Mouse (Mus musculus) lung, postnatal 10 days (tissue): ENCODE measurements at regions not wholly inside any gene's neighbourhood (a gene's known extent, or its start where the extent isn't known, plus 50 kb on each side); places are given as distances from the start of the nearest gene placed in this dataset.

Experiments
- DNase-seq: peaks from one replicate; pipeline ENCODE4 v3.0.0; 2021

DNA sequence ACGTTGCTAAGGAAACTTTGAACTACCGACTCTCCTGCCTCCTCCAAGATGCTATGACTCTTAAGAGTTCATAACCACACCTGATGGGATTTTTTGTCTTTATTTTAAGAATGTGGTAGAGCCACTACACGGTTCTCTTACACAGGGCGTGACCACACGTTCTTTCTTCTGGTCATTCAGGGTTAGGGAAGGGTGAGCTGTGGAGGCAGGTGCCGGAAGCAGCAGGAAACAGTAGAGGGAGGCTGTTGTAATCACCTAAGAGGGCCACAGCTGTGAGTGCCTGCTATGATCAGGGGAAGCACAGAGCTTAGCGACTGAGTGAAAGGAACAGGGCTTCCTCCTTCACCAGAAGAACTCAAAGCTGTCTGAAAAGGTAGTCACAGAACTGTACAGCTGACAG, 50.6 kb upstream of the Larp1 start:
- peak; percentile 33 for DNase-seq

DNA sequence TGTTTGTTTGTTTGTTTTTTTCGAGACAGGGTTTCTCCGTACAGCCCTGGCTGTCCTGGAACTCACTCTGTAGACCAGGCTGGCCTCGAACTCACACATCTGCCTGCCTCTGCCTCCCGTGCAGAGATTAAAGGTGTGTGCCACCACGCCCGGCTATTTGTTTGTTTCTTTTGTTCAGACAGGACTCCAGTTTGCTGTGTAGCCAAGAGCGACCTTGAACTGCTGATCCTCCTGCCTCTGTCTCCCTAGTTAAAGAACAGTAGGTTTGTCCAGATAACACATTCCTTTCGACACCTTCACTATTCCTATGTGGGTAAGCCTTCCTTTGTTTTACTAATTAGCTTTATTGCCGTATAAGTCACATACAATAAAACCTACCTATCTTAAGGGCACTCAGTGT, 52.0 kb upstream of the Larp1 start:
- no peak for DNase-seq

- no peak for DNase-seq
Measured at GRCm38 (mm10) chr11:57956076-57956475, 52.8 kb upstream of the Larp1 start.

DNA sequence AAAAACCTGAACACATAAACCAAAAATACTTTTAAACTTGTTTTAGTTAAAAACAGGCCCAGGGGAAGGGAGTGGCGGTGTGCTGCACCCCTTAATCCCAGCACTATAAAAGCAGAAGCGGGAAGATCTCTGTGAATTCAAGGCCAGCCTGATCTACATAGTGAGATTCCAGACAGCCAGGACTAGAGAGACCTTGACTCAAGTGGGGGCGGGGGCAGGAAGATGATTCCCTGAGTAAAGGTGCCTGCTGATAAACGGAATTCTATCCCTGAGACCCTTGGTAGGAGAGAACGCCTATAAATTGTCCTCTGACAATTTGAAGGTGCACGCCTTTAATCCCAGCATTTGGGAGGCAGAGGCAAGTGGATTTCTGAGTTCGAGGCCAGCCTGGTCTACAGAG, 53.4 kb upstream of the Larp1 start:
- no peak for DNase-seq

- no peak for DNase-seq
Measured at GRCm38 (mm10) chr11:57954510-57955184, 54.2 kb upstream of the Larp1 start.

GRCm38 (mm10) chr11:57953694-57954093, 55.2 kb upstream of the Larp1 start:
- no peak for DNase-seq

DNA sequence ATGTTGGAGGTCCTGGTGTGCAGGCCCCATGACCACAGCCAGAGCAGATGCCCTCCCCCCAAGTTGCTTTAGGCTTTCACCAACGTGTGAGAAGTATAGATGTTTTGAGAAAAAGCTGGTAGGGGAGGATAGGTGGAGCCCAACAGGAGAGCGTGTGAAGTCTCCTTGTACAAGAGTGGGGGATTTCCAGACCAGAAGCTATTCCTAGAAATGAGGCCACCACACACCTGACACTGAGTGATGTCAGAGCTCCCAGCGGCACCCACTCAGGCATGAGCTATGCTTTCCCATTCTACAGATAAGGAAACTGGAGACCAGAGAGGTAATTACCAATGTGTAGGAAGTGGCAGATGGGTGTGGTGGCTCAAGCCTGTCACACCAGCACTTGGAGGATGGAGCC, 56.2 kb upstream of the Larp1 start:
- no peak for DNase-seq

DNA sequence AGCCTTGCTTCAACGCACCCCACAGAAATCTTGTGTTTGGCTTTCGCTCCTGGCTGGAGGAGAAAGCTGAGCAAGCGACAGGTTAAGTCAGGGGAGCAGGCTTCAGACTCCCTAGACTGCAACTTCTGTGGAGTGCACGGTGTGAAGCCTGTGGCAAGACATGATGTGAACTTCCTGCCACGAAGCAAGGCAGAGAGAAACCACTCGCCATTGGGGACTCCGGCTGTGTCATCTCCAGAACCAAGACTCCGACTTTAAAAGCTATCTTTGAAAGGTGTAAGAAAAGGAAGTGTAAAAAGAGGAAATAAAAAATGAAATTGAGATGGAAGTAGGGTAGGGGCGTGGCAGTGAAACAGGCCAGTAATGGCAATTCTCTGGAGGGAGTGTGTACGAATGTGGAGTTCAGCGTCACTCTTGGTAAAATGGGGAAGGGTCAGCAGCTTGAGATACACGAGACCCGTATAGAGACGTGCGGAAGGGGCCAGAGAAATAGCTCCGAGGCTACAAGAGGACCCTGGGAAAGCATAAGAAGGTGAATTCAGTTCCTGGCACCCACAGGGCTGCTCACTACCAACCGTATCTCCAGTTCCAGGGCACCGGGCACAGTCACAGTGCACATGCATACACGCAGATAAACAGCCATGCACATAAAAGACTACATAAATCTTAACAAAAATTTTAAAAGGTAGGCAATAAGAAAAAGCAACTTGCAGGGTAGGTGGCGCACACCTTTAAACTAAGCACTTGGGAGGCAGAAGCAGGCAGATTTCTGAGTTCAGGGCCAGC, 57.1 kb upstream of the Larp1 start:
- DNase-seq, result no peak

DNA sequence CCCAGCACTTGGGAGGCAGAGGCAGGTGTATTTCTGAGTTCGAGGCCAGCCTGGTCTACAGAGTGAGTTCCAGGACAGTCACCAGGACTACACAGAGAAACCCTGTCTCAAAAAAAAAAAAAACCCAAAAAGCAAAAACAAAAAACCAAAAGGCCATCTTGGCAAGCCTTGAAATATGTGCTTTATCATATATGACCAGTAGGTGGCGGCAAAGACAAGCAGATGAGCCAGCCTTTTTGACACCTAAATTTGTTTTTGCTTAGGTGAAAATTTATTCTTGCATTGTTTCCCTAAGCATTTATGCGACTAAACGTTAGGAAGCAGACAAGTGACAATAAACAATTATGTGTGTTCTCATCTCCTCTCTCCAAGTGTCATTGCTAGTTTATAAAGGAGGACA, 57.9 kb upstream of the Larp1 start:
- peak; percentile 64 for DNase-seq

DNA sequence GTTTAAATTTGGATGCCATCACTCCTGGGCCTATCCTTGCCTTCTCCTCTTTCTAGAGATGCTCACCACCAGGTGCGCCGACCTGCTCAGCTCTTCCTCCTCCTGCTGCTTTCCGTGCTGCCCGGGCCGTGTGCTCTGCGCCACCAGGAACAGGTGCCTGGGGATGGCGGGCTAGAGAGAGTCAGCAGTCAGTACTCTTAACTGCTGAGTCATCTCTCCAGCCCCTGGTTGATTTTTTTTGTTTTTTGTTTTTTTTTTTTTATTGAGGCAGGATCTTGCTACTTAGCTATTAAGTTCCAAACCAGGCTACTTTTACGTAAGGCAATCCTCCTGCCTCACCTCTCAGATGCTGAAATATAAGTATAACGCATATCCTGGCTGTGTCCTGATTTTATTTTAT, 59.8 kb upstream of the Larp1 start:
- DNase-seq, result no peak

GRCm38 (mm10) chr11:57947347-57947746, 61.5 kb upstream of the Larp1 start:
- DNase-seq, result no peak

DNA sequence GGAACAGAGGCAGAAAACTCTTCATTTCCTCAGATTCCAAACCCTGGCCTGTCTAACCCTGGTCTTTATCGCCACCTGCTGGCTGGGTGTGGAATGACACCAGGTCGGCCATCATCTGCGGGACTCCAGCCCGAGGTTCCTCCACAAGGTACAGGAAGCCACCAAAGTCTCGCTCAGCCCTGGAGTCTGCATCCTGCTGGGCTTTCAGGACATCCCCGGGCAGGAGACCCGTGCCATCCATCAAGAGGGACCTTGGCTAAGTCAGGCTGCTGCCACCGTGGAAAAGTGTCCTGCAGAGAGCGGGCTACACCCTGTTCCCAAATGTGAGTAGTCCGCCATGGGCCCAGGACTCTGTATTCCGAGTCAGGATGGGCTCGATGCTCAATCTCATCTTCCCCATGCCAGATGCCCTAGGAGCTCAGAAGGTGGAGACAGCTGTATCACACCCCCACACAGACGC, 74.4 kb upstream of the Larp1 start:
- DNase-seq, result peak; percentile 92

DNA sequence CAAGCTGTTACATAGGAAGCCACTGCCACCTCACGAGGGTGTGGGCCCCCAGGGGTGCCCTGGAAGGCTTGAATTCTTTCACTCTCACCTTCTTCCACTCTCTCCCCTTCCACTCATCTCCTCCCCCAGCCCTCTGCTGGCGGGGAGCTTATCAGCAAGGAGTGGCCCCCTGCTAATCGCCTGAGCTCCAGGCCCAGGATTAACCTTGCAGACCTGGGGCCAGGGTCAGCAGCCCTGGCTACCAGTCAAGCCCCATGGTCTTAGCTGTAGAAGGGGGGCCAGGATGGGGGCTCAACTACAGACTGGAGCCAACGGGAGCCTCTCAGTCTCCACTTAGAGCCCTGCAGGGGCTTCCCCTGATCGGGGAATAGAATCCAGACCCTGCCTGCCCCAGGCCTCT, 75.8 kb upstream of the Larp1 start:
- DNase-seq, result no peak

- DNase-seq, result peak; percentile 12
Measured at GRCm38 (mm10) chr11:57929506-57929905, 79.4 kb upstream of the Larp1 start.

DNA sequence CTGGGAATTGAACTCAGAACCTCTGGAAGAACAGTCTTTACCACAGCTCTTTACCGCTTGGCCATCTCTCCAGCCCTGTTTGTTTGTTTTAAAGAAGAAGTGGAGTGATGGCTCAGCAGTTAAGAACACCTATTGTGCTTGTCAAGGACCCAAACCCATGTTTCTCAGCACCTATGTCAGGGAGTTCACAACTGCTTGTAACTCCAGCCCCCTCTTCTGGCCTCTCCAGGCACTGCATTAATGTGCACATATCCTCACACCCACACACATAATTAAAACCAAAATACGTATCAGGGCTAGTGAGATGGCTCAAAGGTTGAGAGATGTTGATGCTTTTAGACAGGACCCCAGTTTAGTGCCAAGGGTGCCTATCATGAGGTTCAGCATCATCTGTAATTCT, 87.6 kb upstream of the Hand1 start:
- DNase-seq, result no peak

GRCm38 (mm10) chr11:57918447-57919059, 85.9 kb upstream of the Hand1 start:
- no peak for DNase-seq

- DNase-seq, result no peak
Measured at GRCm38 (mm10) chr11:57917974-57918373, 85.4 kb upstream of the Hand1 start.

DNA sequence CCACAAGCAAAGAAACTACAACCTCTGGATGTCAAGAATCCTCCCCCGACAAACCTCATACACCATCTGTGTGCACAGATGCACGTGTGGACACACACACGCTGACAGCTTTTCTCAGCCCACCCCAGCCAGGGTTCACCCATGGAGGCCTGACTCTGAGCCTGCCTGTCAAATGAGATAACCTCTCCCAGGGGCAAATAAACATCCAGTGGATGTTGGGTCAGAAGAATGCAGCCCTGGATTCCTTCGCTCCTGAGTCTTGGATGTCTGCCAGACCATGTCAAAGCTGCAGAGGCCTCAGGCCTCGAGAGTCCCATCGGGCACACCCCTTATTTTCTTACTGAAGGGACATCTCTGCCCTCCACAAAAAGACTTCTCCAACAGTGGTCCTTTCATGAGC, 83.4 kb upstream of the Hand1 start:
- peak; percentile 35 for DNase-seq

GRCm38 (mm10) chr11:57913801-57914560, 81.4 kb upstream of the Hand1 start:
- no peak for DNase-seq

- DNase-seq, result no peak
Measured at GRCm38 (mm10) chr11:57913020-57913699, 80.5 kb upstream of the Hand1 start.

DNA sequence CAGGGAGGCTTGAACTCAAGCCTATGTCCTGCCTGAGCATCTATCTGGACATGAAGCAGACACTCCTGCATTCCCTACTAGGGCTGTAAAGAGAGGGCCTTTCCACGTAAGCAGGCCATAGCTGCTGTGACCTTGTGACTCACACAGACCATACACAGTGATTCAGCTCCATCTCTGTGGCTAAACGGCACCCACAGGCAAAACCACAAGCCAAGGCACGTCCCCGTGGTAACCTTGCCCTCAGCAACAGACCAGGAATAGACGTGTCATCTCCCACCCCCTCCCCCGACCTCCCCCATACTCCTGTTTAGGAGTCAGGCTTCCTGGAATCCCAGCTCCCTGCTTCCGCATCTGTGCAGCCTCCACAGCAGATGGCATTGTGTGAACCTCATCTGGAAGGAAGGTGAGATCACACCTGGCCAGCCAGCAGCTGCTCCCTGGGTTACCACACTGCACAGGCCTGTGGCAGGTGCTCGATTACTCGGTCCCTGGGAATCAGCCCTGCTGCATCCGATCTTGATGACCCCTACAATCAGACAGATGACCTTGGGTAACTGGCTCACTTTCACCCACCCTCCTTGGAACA, 79.2 kb upstream of the Hand1 start:
- no peak for DNase-seq

GRCm38 (mm10) chr11:57904216-57904615, 71.6 kb upstream of the Hand1 start:
- peak; percentile 5 for DNase-seq
